Mouse (Mus musculus) spleen, adult 10 weeks (tissue): Measurements from ENCODE around the gene Nudt11. TPM values are rescaled to one million over a fixed set of nuclear protein-coding genes. Genes with fewer than 3 reads are reported as not detected.

ENCODE experiments used
- polyA plus RNA-seq: library from polyadenylated mRNA; stranded (reverse); fragments of 350-450 nt; fragmentation: Illumina TruSeq; extraction: RNeasy Lipid Tissue Mini Kit (QIAGEN cat#74804); gene quantifications from one replicate; pipeline ENCODE4 v1.2.3, GENCODE M21; 2015; ENCODE audit warnings: low replicate concordance; ENCODE audit not compliant: insufficient read depth

The Nudt11 gene
- 0.10 TPM for polyA plus RNA-seq

DNA sequence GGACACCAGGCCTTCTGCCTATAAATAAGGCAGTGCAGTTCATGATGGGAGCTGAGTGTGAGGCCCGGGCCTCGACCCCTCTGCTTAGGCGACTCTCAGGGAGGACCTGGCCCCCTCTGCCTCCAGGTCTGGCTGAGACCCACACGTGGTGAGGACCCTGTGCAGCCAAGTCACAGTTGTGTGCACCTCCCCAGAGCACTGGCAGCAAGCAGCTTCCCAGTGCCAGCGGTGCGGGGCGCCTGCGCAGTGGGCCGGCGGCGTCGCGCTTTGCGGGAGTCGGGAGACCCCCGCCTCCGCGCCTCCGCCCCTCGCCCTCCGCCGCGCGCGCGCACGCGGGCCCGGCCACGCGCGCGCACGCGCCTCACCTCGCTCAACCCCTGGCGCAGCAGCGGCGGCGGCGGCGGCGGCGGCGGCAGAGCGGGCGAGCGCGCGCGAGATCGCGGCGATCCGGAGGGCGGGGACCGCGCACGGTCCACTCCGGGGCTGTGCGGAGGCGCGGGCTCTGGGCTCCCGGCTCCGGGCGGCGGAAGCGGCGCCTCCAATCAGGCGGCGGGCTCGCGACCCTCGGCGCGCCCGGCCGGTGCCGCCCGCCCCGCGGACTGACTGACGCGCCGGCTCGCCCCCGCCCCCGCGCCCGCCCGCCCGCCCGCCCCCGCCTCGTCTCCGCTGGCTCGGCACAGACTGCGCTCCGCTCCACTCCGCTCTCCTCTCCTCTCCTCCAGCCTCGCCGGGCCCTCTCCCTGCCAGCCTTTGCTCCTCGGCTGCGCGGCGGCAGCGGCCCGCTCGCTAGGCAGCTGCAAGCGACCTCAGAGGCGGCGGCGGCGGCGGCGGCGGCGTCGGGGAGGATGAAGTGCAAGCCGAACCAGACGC lies at the start of gene Nudt11:
TSS of gene Nudt11 (plus strand) at position 388 of the 870 bp plus-strand sequence.

DNA sequence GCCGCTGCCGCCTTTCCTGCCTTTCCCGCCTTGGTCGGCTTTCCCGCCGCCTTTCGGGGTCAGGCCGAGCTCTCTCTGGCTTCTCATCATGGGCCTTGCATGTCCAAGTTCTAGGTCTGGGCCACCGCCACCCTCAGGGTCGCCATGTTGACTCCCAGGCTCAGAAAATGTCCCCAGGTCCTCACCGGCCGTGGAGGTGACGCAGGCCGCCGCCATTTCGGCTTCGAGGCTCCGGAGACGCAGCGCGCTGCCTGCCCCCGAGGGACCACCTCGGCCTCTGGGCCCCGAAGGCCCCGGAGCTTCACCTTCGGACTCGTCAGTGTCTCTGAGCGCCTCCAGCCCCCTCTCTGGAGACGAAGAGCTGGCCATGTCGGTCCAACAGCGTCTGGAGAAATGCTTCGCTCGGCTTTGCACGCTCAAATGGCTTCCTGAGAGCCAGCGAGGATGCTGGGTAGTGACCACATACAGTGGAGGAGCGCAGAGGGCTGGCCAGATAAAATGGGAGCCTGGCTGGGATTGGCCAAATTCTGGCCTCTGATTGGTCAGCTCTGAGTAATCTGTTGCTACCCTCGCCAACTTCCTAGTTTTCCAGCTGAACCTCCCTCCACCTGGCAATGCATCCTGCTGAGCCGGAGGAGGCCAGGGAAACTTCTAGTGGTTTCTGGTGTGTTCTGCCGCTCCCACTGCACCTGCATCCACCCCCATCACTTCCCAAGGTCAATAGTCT lies 35.9 kb downstream of the Nudt11 start, which contains the start of gene AU022751:
TSS of gene AU022751 (minus strand) at position 466 of the 727 bp plus-strand sequence.

Other genes with a start within 250 kb of the Nudt11 start
- not detected for gene AU022751, start 36.0 kb downstream of the Nudt11 start, polyA plus RNA-seq
- gene Nudt10, start 125.6 kb downstream of the Nudt11 start, polyA plus RNA-seq, result 0.22 TPM